Mouse (Mus musculus): Measurements from ENCODE around the gene Rexo1. TPM values are rescaled to one million over a fixed set of nuclear protein-coding genes. Genes with fewer than 3 reads are reported as not detected.
A peak's percentile ranks its signal among the peaks of the same experiment; 100 is the strongest.

The Rexo1 gene
- polyA plus RNA-seq (2012; rRNA removed) (19.1 and 24.8 TPM in 2 replicates), polyA plus RNA-seq (2014; fragmentation: Nextera tagmentation; extraction: Ambion mirVana) (10.7 and 14.0 TPM in 2 replicates)

GRCm38 (mm10) chr10:80561116-80561944 is at the start of gene Rexo1:
TSS of gene Rexo1 (minus strand) at chr10:80561560.
- no peaks in the 10 kb centered on the region for H3K27me3 ChIP-seq (ENCODE audit: control insufficient read depth, insufficient read depth, low read length)
- DNase-seq (ENCODE audit: low read depth in 3 of 3, low spot score in 3 of 3): peak; percentile 89 to 92 (median 90)
- peak within 1 kb of the TSS; percentile 81 to 100 for H3K4me3 ChIP-seq (ENCODE audit: insufficient read depth in 1 of 2, low read depth in 2 of 2, low read length in 2 of 2)
- no peaks in the 10 kb centered on the region for H3K9me3 ChIP-seq (ENCODE audit: control insufficient read depth, low read length)
- peak; percentile 84 for ATAC-seq (ENCODE audit: insufficient read depth)
- under 1% methylated on average over 72 of the region's 72 CpGs for WGBS (ENCODE audit: insufficient replicate concordance)
- TF ChIP-seq EP300 (IDR thresholded peaks at IDR 0.05; ENCODE audit: low read depth) (peak; percentile 59), CTCF (IDR thresholded peaks at IDR 0.05; ENCODE audit: low read depth) (peak; percentile 94)
- H3K4me2 ChIP-seq (ENCODE audit: low read depth): peak within 1 kb of the TSS; percentile 85
- H3K4me1 ChIP-seq (replicated peaks; ENCODE audit: control insufficient read depth in 2 of 2, insufficient read depth in 2 of 2, low read length in 1 of 2): peaks cover 5 to 26% of the 10 kb centered on the region in 2 experiments
- peak within 1 kb of the TSS; percentile 78 for H3K27ac ChIP-seq
- H3K36me3 ChIP-seq (replicated peaks; ENCODE audit: control insufficient read depth, insufficient read depth, low read depth): peaks cover 5% of the 10 kb centered on the region
- H3K9ac ChIP-seq (replicated peaks): peak within 1 kb of the TSS; percentile 92

- Histone ChIP-seq H3K4me1 (replicated peaks; ENCODE audit: control insufficient read depth in 2 of 2, insufficient read depth in 2 of 2, low read length in 1 of 2) (no peaks in the 10 kb centered on the region), H3K27me3 (ENCODE audit: control insufficient read depth, insufficient read depth, low read length) (no peaks in the 10 kb centered on the region), H3K27ac (no peak overlapping the region), H3K9ac (replicated peaks) (no peak overlapping the region), H3K36me3 (replicated peaks; ENCODE audit: control insufficient read depth, insufficient read depth, low read depth) (peaks cover 46% of the 10 kb centered on the region), H3K4me3 (ENCODE audit: insufficient read depth in 1 of 2, low read depth in 2 of 2, low read length in 2 of 2) (no peak overlapping the region), H3K4me2 (ENCODE audit: low read depth) (no peak overlapping the region), H3K9me3 (ENCODE audit: control insufficient read depth, low read length) (no peaks in the 10 kb centered on the region)
- no peak for TF ChIP-seq EP300 (IDR thresholded peaks at IDR 0.05; ENCODE audit: low read depth)
- TF ChIP-seq CTCF (IDR thresholded peaks at IDR 0.05; ENCODE audit: low read depth): peak; percentile 93
- ATAC-seq (ENCODE audit: insufficient read depth) (no peak), DNase-seq (ENCODE audit: low read depth in 3 of 3, low spot score in 3 of 3) (no peak)
- whole genome bisulfite sequencing (ENCODE audit: insufficient replicate concordance): 32% methylated on average over 4 of the region's 4 CpGs
Measured at GRCm38 (mm10) chr10:80611024-80611423, 49.7 kb upstream of the Rexo1 start.

GRCm38 (mm10) chr10:80610116-80610785 is 48.9 kb upstream of the Rexo1 start:
- no peak for DNase-seq (ENCODE audit: low read depth in 3 of 3, low spot score in 3 of 3)
- no peak overlapping the region for H3K9ac ChIP-seq (replicated peaks)
- no peak overlapping the region for H3K27ac ChIP-seq
- H3K27me3 ChIP-seq (ENCODE audit: control insufficient read depth, insufficient read depth, low read length): no peaks in the 10 kb centered on the region
- ATAC-seq (ENCODE audit: insufficient read depth): no peak
- no peak overlapping the region for H3K4me2 ChIP-seq (ENCODE audit: low read depth)
- H3K4me3 ChIP-seq (ENCODE audit: insufficient read depth in 1 of 2, low read depth in 2 of 2, low read length in 2 of 2): no peak overlapping the region
- WGBS (ENCODE audit: insufficient replicate concordance): 74% methylated on average over 9 of the region's 9 CpGs
- TF ChIP-seq EP300 (IDR thresholded peaks at IDR 0.05; ENCODE audit: low read depth): no peak
- no peak for TF ChIP-seq CTCF (IDR thresholded peaks at IDR 0.05; ENCODE audit: low read depth)
- no peaks in the 10 kb centered on the region for H3K9me3 ChIP-seq (ENCODE audit: control insufficient read depth, low read length)
- H3K36me3 ChIP-seq (replicated peaks; ENCODE audit: control insufficient read depth, insufficient read depth, low read depth): peaks cover 48% of the 10 kb centered on the region
- peaks cover 2% of the 10 kb centered on the region in 2 experiments for H3K4me1 ChIP-seq (replicated peaks; ENCODE audit: control insufficient read depth in 2 of 2, insufficient read depth in 2 of 2, low read length in 1 of 2)

GRCm38 (mm10) chr10:80609269-80609924 is 48.0 kb upstream of the Rexo1 start:
- Histone ChIP-seq H3K4me2 (ENCODE audit: low read depth) (no peak overlapping the region), H3K4me1 (replicated peaks; ENCODE audit: control insufficient read depth in 2 of 2, insufficient read depth in 2 of 2, low read length in 1 of 2) (peaks cover 10% of the 10 kb centered on the region in 2 experiments), H3K9ac (replicated peaks) (no peak overlapping the region), H3K27me3 (ENCODE audit: control insufficient read depth, insufficient read depth, low read length) (no peaks in the 10 kb centered on the region), H3K36me3 (replicated peaks; ENCODE audit: control insufficient read depth, insufficient read depth, low read depth) (peaks cover 46% of the 10 kb centered on the region), H3K4me3 (ENCODE audit: insufficient read depth in 1 of 2, low read depth in 2 of 2, low read length in 2 of 2) (no peak overlapping the region), H3K9me3 (ENCODE audit: control insufficient read depth, low read length) (no peaks in the 10 kb centered on the region), H3K27ac (no peak overlapping the region)
- ATAC-seq (ENCODE audit: insufficient read depth) (no peak), DNase-seq (ENCODE audit: low read depth in 3 of 3, low spot score in 3 of 3) (no peak)
- WGBS (ENCODE audit: insufficient replicate concordance): 80% methylated on average over 10 of the region's 10 CpGs
- TF ChIP-seq CTCF (IDR thresholded peaks at IDR 0.05; ENCODE audit: low read depth) (no peak), EP300 (IDR thresholded peaks at IDR 0.05; ENCODE audit: low read depth) (no peak)
